Mouse (Mus musculus) cerebellum, adult 2 months (tissue): Measurements from ENCODE around the gene Mylk3. TPM values are rescaled to one million over a fixed set of nuclear protein-coding genes. Genes with fewer than 3 reads are reported as not detected.

Experiments
- DNase-seq, 2 experiments: peaks; one replicate each; pipeline ENCODE4 v3.0.0; 2021
- H3K27ac ChIP-seq: fragments of 200-500 bp; 2 replicates; pipeline ENCODE4 v1.5.1; 2012; ENCODE audit warnings: low read length, control low read depth, inconsistent platforms; ENCODE audit not compliant: insufficient read depth
- H3K27me3 ChIP-seq: fragments of 200-500 bp; 2 replicates; pipeline ENCODE4 v1.6.1; 2012; ENCODE audit warnings: inconsistent platforms, mild to moderate bottlenecking, low read length, moderate library complexity; ENCODE audit not compliant: control insufficient read depth, insufficient read depth
- H3K4me1 ChIP-seq: fragments of 200-500 bp; 2 replicates; pipeline ENCODE4 v1.6.1; 2011; ENCODE audit warnings: low read length; ENCODE audit not compliant: control insufficient read depth, insufficient read depth
- H3K4me3 ChIP-seq: fragments of 200-500 bp; replicated peaks from 2 replicates; pipeline ENCODE3; 2011; ENCODE audit warnings: mild to moderate bottlenecking, low read depth, low read length, control low read depth; ENCODE audit not compliant: insufficient read depth
- CTCF ChIP-seq: fragments of 200-500 bp; IDR thresholded peaks from 2 replicates; pipeline ENCODE4 v1.5.1; 2011; ENCODE audit warnings: low read depth, mild to moderate bottlenecking, control low read depth, low read length, moderate library complexity, borderline replicate concordance; ENCODE audit not compliant: insufficient read depth
- POLR2A ChIP-seq: fragments of 200-500 bp; IDR thresholded peaks from 2 replicates; pipeline ENCODE4 v1.6.1; 2011; ENCODE audit warnings: low read length, control low read depth, borderline replicate concordance; ENCODE audit not compliant: insufficient read depth
- WGBS: fragments of 180-500 bp; shearing (Covaris S2); methylation state at CpG from one replicate; pipeline ENCODE4 v1.1.7; 2018; 5-methylcytosine and 5-hydroxymethylcytosine counted together
- polyA plus RNA-seq: library from polyadenylated mRNA; depleted of rRNA; stranded (reverse); fragments of >200 nt; gene quantifications from 2 replicates; pipeline ENCODE4 v1.2.3, GENCODE M21; 2012; rRNA removed

The Mylk3 gene
- polyA plus RNA-seq, 1 experiment, result 0.08 TPM

DNA sequence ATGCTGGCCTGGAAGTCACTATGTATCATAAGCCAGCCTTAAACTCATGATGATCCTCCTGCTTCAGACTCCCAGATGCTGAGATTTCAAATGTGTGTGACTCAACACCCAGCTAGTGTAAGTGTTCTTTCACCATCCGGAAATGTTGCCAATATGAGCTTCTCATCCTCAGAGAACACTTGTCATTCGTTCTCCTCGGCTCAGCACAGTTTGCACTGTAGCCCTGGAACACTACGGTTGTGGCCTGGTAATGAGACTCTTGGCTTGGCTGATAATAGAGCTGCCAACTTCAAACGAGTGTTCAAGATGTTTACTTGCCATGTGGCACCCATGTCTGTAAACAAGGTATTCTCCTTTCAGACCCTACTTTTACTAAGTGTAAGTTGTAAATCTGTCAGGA, 82.6 kb downstream of the Mylk3 start:
- WGBS, result 48% methylated on average over 5 of the region's 5 CpGs
- TF ChIP-seq POLR2A (no peak), CTCF (no peak)
- no peaks in the 10 kb centered on the region for H3K27me3 ChIP-seq
- no peak overlapping the region for H3K27ac ChIP-seq
- H3K4me1 ChIP-seq, result no peaks in the 10 kb centered on the region
- no peak for DNase-seq
- no peak overlapping the region for H3K4me3 ChIP-seq

DNA sequence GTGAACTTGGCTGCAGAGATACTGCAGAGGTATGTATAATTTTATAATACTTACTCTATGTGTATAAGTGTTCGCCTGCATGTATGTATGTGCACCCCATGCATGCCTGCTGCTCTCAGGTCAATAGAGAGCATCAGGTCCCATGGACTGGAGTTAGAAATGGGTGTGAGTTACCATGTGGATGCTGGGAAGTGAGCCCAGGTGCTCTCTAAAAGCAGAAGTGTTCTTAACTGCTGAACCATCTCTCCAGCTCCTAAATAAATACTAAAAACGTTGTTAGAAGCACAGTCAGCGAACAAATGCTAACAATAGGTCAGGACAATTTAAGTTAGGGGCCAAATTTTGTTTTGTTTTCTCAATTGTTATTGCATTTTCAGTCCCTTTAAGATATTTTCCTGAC, 83.2 kb downstream of the Mylk3 start:
- TF ChIP-seq CTCF (no peak), POLR2A (no peak)
- WGBS, result 88% methylated on average over 3 of the region's 3 CpGs
- Histone ChIP-seq H3K27ac (no peak overlapping the region), H3K4me3 (no peak overlapping the region), H3K4me1 (no peaks in the 10 kb centered on the region), H3K27me3 (no peaks in the 10 kb centered on the region)
- DNase-seq, result no peak

DNA sequence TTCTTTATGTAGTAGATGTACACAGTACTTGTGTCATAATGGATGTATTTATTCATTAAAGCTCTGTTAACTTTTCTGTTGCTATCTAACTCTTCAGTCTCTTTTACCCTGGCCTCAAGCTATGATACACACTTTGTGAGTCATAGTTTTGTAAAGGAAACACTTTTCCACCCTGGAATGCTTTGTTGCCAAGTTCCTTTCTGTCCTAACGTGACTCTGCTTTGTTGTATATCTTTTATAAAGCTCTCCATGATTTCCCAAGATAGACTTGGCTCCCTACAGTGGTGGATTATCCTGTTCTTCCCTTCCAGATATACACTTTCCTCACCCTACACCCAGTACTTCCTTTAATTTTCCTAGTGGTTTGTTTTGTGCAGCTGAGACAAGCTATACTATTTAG, 84.2 kb downstream of the Mylk3 start:
- Histone ChIP-seq H3K4me3 (no peak overlapping the region), H3K4me1 (no peaks in the 10 kb centered on the region), H3K27ac (no peak overlapping the region), H3K27me3 (no peaks in the 10 kb centered on the region)
- TF ChIP-seq POLR2A (no peak), CTCF (no peak)
- 33% methylated on average over 1 of the region's 1 CpGs for WGBS
- no peak for DNase-seq

DNA sequence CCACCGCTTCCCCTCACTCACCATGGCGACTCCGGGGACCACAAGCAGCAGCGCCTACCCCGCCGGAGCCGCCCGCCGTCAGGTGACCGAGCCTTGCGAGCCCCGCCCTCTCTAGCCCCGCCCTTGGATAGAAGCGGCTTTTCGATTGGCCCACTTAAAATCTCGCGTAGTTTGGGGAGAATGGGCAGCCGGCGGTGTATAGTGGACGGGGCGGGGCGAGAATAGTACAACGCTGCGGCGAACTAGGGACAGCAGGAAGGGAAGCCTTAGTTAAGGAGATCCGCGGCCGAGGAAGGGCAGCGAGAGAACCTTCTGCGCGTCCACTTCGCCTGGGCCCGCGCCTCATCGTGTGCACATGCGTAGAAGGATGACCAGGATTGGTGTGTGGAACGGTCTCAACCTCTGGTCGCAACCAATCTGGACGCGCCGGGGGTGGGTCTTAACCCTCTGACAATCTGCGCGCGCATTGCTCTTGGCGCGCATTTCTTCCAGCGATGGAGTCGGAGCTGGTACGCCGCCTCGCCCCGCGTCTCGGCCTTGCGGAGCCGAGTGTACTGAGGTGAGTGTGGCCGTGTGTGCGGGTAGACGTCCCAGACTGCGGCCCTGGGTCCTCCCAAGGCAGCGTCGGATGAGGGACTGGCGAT, 86.6 kb downstream of the Mylk3 start, which contains the start of the genes Orc6 and Vps35:
Orc6 (plus strand) TSS at position 199 of the 644 bp plus-strand sequence.
Vps35 (minus strand) TSS at position 369 of the 644 bp plus-strand sequence.
- Histone ChIP-seq H3K27ac (peak within 1 kb of the TSS; percentile 92), H3K4me3 (peak within 1 kb of the TSS; percentile 91), H3K27me3 (no peaks in the 10 kb centered on the region), H3K4me1 (no peaks in the 10 kb centered on the region)
- 1% methylated on average over 63 of the region's 63 CpGs for WGBS
- no peak for TF ChIP-seq CTCF
- peak; percentile 85 for TF ChIP-seq POLR2A
- DNase-seq, result peak; percentile 95 to 96

DNA sequence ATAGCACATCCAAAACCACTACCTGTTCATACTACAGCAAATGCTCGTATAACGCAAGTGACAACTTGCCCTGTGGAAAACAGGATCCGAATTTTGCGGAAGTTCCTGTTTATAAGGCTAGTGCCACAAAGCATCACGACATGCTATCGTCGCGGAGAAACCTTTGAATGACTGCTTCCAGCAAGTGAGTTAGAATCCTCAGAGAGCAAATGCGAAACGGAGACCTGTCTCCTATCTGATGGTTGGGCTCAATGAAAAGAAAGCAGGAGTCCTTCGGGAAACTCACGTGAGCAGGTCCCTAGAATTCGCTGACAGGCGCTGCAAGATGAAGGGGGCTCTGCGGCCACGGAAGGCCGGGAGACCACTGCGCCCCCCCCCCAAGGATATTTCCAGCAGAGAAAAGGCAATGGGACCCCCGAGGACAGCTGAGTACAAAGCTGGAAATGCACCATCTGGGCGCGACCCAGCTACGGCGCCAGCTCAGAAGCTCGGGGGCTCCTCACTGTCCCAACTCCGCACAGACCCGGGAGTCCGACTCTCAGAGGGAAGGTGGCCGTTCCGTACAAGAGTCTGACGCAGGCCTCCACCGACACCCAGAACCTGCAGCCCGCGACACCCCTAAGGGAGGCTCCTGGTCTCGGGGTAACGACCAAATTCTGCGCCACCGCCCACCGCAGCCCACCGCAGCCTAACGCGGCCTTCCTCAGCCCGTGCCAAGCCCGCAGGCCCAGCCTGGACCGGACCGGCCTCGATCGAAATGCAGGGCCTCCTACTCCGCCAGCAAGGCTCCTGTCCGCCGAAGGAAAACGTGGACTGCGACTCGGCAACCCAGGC, 87.3 kb downstream of the Mylk3 start:
- Histone ChIP-seq H3K4me1 (no peaks in the 10 kb centered on the region), H3K27me3 (no peaks in the 10 kb centered on the region), H3K27ac (no peak overlapping the region; the same call in 1 of the 2 replicates), H3K4me3 (peak overlapping the region; percentile 91)
- WGBS, result under 1% methylated on average over 52 of the region's 53 CpGs
- TF ChIP-seq POLR2A (no peak), CTCF (no peak)
- peak in 1 of 2 experiments; percentile 12 for DNase-seq

DNA sequence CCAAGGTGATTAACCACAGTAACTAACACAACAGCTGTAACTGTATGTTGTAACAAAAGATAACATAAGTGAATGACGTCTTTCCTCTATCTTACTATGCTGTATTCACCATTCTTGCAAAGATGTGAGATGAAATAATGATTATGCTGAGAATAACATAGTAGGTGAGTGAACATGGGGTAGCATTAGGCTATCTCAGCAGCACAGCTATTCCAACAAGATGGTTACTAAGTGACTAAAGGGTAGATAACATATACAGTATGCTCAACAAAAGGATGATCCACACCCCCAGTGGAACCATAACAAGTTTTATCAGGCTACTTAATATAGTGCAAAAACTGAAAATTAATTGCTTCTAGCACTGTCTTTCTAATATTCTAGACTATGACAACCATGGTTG, 99.3 kb downstream of the Mylk3 start:
- 98% methylated on average over 1 of the region's 1 CpGs for WGBS
- TF ChIP-seq CTCF (no peak), POLR2A (no peak)
- Histone ChIP-seq H3K4me3 (no peak overlapping the region), H3K27me3 (no peaks in the 10 kb centered on the region), H3K27ac (no peak overlapping the region), H3K4me1 (no peaks in the 10 kb centered on the region)
- no peak for DNase-seq

Other genes starting within 250 kb of the Mylk3 start
- gene Cks1brt, start 234.4 kb downstream of the Mylk3 start, polyA plus RNA-seq, result not detected in 2 replicates
- gene Olfr371, start 160.4 kb downstream of the Mylk3 start, polyA plus RNA-seq, result not detected in 2 replicates
- 34.4 and 35.6 TPM in 2 replicates for gene Orc6, start 86.7 kb downstream of the Mylk3 start, polyA plus RNA-seq
- gene Vps35, start 86.5 kb downstream of the Mylk3 start, polyA plus RNA-seq, result 75.2 and 78.6 TPM in 2 replicates
- gene 4921524J17Rik, start 46.5 kb upstream of the Mylk3 start, polyA plus RNA-seq, result 13.8 and 15.5 TPM in 2 replicates
- gene Gpt2, start 106.2 kb upstream of the Mylk3 start, polyA plus RNA-seq, result 40.5 and 41.0 TPM in 2 replicates
- 102 and 108 TPM in 2 replicates for gene Dnaja2, start 169.0 kb upstream of the Mylk3 start, polyA plus RNA-seq